Mouse (Mus musculus): Measurements from ENCODE around the gene Ppm1l.

GRCm38 (mm10) chr3:69329910-69330309 lies 13.2 kb downstream of the Ppm1l start:
- TF ChIP-seq CTCF (IDR thresholded peaks at IDR 0.05; ENCODE audit: low read depth, low read length): no peak
- no peak for TF ChIP-seq POLR2A (IDR thresholded peaks at IDR 0.05; ENCODE audit: borderline replicate concordance, low read depth, low read length)

All from bone marrow macrophage, adult 2 months (primary cell).